Mouse (Mus musculus): ENCODE measurements around the gene Ccnd1. TPM values are rescaled to one million over a fixed set of nuclear protein-coding genes. Genes with fewer than 3 reads are reported as not detected.

Ccnd1 gene
- polyA plus RNA-seq, 1 experiment from 2014 or later, result 62.3 TPM

DNA sequence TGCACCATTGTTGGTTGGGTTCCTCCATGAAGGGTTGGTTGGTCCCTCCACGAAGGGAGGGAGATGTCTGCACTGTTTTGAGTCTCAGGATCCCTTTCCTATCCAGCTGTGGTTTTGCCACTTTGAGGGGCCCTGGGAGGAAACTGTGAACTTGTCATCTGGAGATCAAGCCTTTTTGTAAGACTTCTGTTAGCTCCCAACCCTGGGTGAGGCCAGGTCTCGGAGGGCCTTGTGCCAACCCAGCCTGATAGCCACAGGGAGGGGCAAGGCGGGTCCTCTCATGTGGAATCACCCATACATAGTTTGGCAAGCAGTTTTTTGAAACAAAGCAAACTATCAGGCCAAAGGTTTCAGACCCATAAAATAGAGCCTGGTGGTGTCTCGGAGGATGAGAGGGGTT lies 24.6 kb upstream of the Ccnd1 start:
- 77% methylated on average over 4 of the region's 4 CpGs for WGBS
- Histone ChIP-seq H3K4me2 (no peak overlapping the region), H3K27ac (no peak overlapping the region)

GRCm38 (mm10) chr7:144963911-144964310 lies 24.2 kb upstream of the Ccnd1 start:
- H3K4me2 ChIP-seq, result no peak overlapping the region
- no peak for ATAC-seq (ENCODE audit: insufficient read depth, low FRiP score, low read depth)
- H3K4me3 ChIP-seq (replicated peaks), result no peak overlapping the region
- no peak overlapping the region for H3K9ac ChIP-seq
- 89% methylated on average over 1 of the region's 1 CpGs for WGBS
- no peak overlapping the region for H3K27ac ChIP-seq
- 0 out of 2 replicates have a peak, but pooled peaks cover 2% of the 10 kb centered on the region for H3K4me1 ChIP-seq
- no peaks in the 10 kb centered on the region for H3K9me3 ChIP-seq
- H3K27me3 ChIP-seq (replicated peaks), result no peaks in the 10 kb centered on the region
- no peaks in the 10 kb centered on the region for H3K36me3 ChIP-seq

More for the DNA sequence above, 24.6 kb upstream of the Ccnd1 start:
- no peak for ATAC-seq (ENCODE audit: insufficient read depth, low FRiP score, low read depth)
- Histone ChIP-seq H3K4me3 (replicated peaks) (no peak overlapping the region), H3K4me1 (no peaks in the 10 kb centered on the region), H3K36me3 (no peaks in the 10 kb centered on the region), H3K9ac (no peak overlapping the region), H3K27me3 (replicated peaks) (no peaks in the 10 kb centered on the region), H3K9me3 (no peaks in the 10 kb centered on the region)

DNA sequence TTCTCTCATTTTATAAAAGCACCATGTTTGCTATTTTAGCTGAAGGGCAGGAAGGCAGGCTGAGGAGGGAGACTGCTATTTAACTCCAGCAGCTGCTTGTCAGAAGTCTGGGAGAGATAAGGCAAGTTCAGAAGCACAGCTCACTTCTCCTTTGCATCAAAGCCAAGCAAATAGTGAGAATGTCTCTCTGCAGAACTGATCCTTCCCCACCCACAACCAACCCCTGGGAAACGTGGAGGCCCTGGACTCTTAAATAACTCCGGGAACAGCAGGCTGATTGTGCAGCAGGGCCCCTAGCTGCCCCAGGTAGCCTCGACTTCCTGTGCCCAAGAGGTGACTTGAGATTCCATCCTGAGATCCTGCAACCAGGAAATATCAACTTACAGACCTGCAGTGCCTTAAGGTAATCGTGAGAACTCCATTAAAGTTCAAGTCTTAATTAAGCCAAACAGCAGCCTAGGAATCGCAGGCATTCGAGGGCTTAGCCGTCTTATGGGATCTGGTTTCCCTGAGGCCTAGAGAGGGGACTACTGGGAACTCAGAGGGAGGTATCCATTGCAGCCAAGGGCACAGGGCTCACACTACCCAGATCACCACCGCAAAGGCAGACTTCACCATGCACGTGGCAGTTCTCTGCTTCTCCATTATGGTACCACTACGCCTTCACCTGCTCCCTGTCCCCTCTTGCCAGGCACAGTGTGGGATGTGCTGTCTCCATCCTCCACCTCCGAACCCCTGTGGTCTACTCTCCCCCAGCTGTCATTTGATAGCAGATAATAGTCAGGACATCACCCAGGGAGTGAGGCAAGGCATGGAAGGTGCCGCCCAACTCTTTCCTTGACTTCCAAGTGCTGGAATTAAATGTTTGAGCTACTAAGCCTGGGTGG lies 19.0 kb upstream of the Ccnd1 start:
- Histone ChIP-seq H3K27me3 (replicated peaks) (no peaks in the 10 kb centered on the region), H3K9ac (no peak overlapping the region), H3K9me3 (no peaks in the 10 kb centered on the region), H3K4me3 (replicated peaks) (no peak overlapping the region), H3K27ac (no peak overlapping the region), H3K4me1 (0 out of 2 replicates have a peak, but pooled peaks cover 6% of the 10 kb centered on the region), H3K36me3 (no peaks in the 10 kb centered on the region), H3K4me2 (no peak overlapping the region)
- no peak for ATAC-seq (ENCODE audit: insufficient read depth, low FRiP score, low read depth)
- WGBS, result 44% methylated on average over 12 of the region's 12 CpGs

- Histone ChIP-seq H3K9me3 (no peaks in the 10 kb centered on the region), H3K27me3 (replicated peaks) (peaks cover 13% of the 10 kb centered on the region; the same call in 1 of the 2 replicates), H3K9ac (no peak overlapping the region), H3K27ac (no peak overlapping the region), H3K4me1 (peaks cover 28% of the 10 kb centered on the region), H3K36me3 (no peaks in the 10 kb centered on the region), H3K4me2 (peak overlapping the region; percentile 98), H3K4me3 (replicated peaks) (peak overlapping the region; percentile 54)
- peak; percentile 40 for ATAC-seq (ENCODE audit: insufficient read depth, low FRiP score, low read depth)
- WGBS, result under 1% methylated on average over 45 of the region's 45 CpGs
Measured at GRCm38 (mm10) chr7:144943254-144943653, 3.5 kb upstream of the Ccnd1 start.

DNA sequence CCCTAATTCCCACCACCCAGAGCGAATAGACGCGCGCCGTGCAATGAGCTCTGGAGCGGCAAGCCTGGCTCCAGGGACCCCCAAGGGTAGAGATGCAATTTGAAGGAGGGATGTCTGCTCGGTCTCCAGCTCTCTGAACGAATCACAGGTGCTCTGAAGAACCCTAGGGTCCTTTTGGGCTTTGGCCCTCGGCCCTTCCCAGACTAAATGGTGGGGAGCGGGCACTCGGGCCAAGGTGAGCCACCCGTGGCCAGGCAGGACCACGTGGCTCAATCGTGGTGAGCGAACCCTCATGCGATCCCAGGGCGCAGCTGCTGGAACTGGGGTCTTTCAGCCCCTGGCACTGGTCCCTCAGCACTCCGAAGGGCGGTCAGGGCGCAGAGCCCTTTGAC lies 3.0 kb upstream of the Ccnd1 start:
- Histone ChIP-seq H3K4me2 (peak overlapping the region; percentile 98), H3K9me3 (no peaks in the 10 kb centered on the region), H3K4me1 (peaks cover 31% of the 10 kb centered on the region), H3K27ac (0 out of 2 replicates have a peak overlapping the region, but pooled peaks have one; percentile 88), H3K4me3 (replicated peaks) (peak overlapping the region; percentile 54), H3K9ac (0 out of 2 replicates have a peak overlapping the region, but pooled peaks have one; percentile 0), H3K36me3 (no peaks in the 10 kb centered on the region), H3K27me3 (replicated peaks) (peaks cover 13% of the 10 kb centered on the region; the same call in 1 of the 2 replicates)
- ATAC-seq (ENCODE audit: insufficient read depth, low FRiP score, low read depth), result no peak
- under 1% methylated on average over 20 of the region's 20 CpGs for WGBS

DNA sequence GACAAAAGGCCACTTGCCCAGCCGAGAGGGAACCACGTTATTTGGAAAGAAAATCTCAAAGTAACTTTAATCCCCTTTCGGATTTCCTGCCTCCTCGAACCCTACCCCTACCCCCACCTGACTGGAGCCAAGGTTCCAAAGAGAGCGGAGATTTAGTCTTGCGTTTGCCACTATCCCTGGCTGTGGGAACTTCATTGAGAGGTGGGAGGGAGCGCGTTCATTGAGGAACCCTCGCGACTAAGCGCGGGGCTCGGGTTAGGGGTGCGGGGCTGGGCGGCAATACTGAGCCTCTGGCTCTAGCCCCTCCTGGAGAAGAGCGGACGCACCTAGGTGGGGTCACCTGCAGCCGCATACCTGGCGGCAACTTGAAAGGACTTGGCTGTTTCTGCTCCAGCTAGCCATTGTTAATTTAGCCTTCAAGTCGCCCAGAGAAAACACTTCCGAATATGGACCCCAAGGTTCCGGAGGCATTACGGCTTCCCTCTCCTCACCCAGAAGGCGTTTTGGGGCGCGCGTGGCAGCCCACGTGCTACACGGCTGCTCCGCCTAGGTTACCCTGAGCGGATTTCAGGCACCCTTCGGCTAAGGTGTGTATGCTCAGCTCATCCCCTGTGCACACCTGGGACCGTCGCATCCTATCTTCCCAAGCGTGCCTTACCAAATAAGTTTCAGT lies 2.5 kb upstream of the Ccnd1 start:
- Histone ChIP-seq H3K27ac (peak overlapping the region; percentile 88), H3K4me2 (peak overlapping the region; percentile 98), H3K9me3 (no peaks in the 10 kb centered on the region), H3K36me3 (no peaks in the 10 kb centered on the region), H3K4me3 (replicated peaks) (peak overlapping the region; percentile 54), H3K4me1 (peaks cover 33% of the 10 kb centered on the region), H3K9ac (0 out of 2 replicates have a peak overlapping the region, but pooled peaks have one; percentile 0), H3K27me3 (replicated peaks) (peaks cover 13% of the 10 kb centered on the region; the same call in 1 of the 2 replicates)
- 1% methylated on average over 35 of the region's 35 CpGs for WGBS
- ATAC-seq (ENCODE audit: insufficient read depth, low FRiP score, low read depth), result no peak

- ATAC-seq (ENCODE audit: insufficient read depth, low FRiP score, low read depth), result peak; percentile 69
- WGBS, result 0% methylated on average over 39 of the region's 39 CpGs
Measured at GRCm38 (mm10) chr7:144941242-144941831, 1.6 kb upstream of the Ccnd1 start.

GRCm38 (mm10) chr7:144940585-144940984 lies 860 bp upstream of the Ccnd1 start:
- H3K36me3 ChIP-seq, result no peaks in the 10 kb centered on the region
- peaks cover 13% of the 10 kb centered on the region; the same call in 1 of the 2 replicates for H3K27me3 ChIP-seq (replicated peaks)
- H3K4me2 ChIP-seq, result peak overlapping the region; percentile 98
- 0 out of 2 replicates have a peak overlapping the region, but pooled peaks have one; percentile 1 for H3K9ac ChIP-seq
- ATAC-seq (ENCODE audit: insufficient read depth, low FRiP score, low read depth), result no peak
- WGBS, result 4% methylated on average over 11 of the region's 11 CpGs
- H3K9me3 ChIP-seq, result no peaks in the 10 kb centered on the region
- peak overlapping the region; percentile 50 for H3K4me3 ChIP-seq (replicated peaks)
- H3K4me1 ChIP-seq, result peaks cover 33% of the 10 kb centered on the region
- peak overlapping the region; percentile 88 for H3K27ac ChIP-seq

More at GRCm38 (mm10) chr7:144941242-144941831, 1.6 kb upstream of the Ccnd1 start:
- no peaks in the 10 kb centered on the region for H3K36me3 ChIP-seq
- peak overlapping the region; percentile 54 for H3K4me3 ChIP-seq (replicated peaks)
- H3K9ac ChIP-seq, result peak overlapping the region; percentile 55
- peak overlapping the region; percentile 88 for H3K27ac ChIP-seq
- peak overlapping the region; percentile 98 for H3K4me2 ChIP-seq
- H3K4me1 ChIP-seq, result peaks cover 33% of the 10 kb centered on the region
- no peaks in the 10 kb centered on the region for H3K9me3 ChIP-seq
- peaks cover 13% of the 10 kb centered on the region; the same call in 1 of the 2 replicates for H3K27me3 ChIP-seq (replicated peaks)

GRCm38 (mm10) chr7:144940003-144940571 lies 362 bp upstream of the Ccnd1 start:
- H3K4me2 ChIP-seq, result peak overlapping the region; percentile 98
- H3K36me3 ChIP-seq, result no peaks in the 10 kb centered on the region
- no peak for ATAC-seq (ENCODE audit: insufficient read depth, low FRiP score, low read depth)
- peaks cover 33% of the 10 kb centered on the region for H3K4me1 ChIP-seq
- H3K27ac ChIP-seq, result peak overlapping the region; percentile 74
- H3K27me3 ChIP-seq (replicated peaks), result peaks cover 13% of the 10 kb centered on the region; the same call in 1 of the 2 replicates
- WGBS, result 2% methylated on average over 17 of the region's 22 CpGs
- 0 out of 2 replicates have a peak overlapping the region, but pooled peaks have one; percentile 1 for H3K9ac ChIP-seq
- H3K9me3 ChIP-seq, result no peaks in the 10 kb centered on the region
- H3K4me3 ChIP-seq (replicated peaks), result peak overlapping the region; percentile 50

GRCm38 (mm10) chr7:144938661-144939343 lies 923 bp downstream of the Ccnd1 start:
- H3K4me2 ChIP-seq, result peak overlapping the region; percentile 98
- under 1% methylated on average over 32 of the region's 32 CpGs for WGBS
- no peaks in the 10 kb centered on the region for H3K36me3 ChIP-seq
- peak overlapping the region; percentile 81 for H3K27ac ChIP-seq
- ATAC-seq (ENCODE audit: insufficient read depth, low FRiP score, low read depth), result no peak
- H3K27me3 ChIP-seq (replicated peaks), result peaks cover 13% of the 10 kb centered on the region; the same call in 1 of the 2 replicates
- H3K4me1 ChIP-seq, result peaks cover 33% of the 10 kb centered on the region
- H3K9ac ChIP-seq, result peak overlapping the region; percentile 8; the same call in 1 of the 2 replicates
- H3K9me3 ChIP-seq, result no peaks in the 10 kb centered on the region
- H3K4me3 ChIP-seq (replicated peaks), result peak overlapping the region; percentile 50

All from stomach, embryonic 15.5 days (tissue).